Mouse (Mus musculus) MEL (cell line): ENCODE data around the gene Hist2h4. TPM values are rescaled to one million over a fixed set of nuclear protein-coding genes. Genes with fewer than 3 reads are reported as not detected.
"Not testable (repeated sequence)": the region's sequence is repeated elsewhere in the genome, so short reads cannot be mapped to it uniquely, and the experiment has no call there.

Experiments
- DNase-seq: peaks from one replicate; pipeline ENCODE4 v3.0.0; 2011; ENCODE audit warnings: low read depth, low spot score
- H3K27ac ChIP-seq: 2 replicates; pipeline ENCODE4 v1.5.1; 2012; ENCODE audit warnings: low read depth, mild to moderate bottlenecking, control low read depth, low read length, moderate library complexity; ENCODE audit not compliant: control insufficient read depth
- H3K27me3 ChIP-seq, 2 experiments: fragments of 150-350 bp in 1 of 2; sonication (generic) in 1 of 2; 2 replicates each; pipeline ENCODE4 v1.6.1; 2012; ENCODE audit warnings: low read length in 2 of 2, mild to moderate bottlenecking in 2 of 2, improper control_type of control experiment in 1 of 2, moderate library complexity in 1 of 2; ENCODE audit not compliant: insufficient read depth in 2 of 2, control insufficient read depth in 1 of 2
- H3K36me3 ChIP-seq, 2 experiments: 2 replicates each; pipeline ENCODE4 v1.6.1; 2012 to 2014; ENCODE audit warnings: low read length in 2 of 2, improper control_type of control experiment in 1 of 2, inconsistent platforms in 1 of 2, mild to moderate bottlenecking in 1 of 2; ENCODE audit not compliant: insufficient read depth in 2 of 2, control insufficient read depth in 1 of 2
- H3K4me1 ChIP-seq, 2 experiments: fragments of 150-350 bp in 1 of 2; sonication (generic) in 1 of 2; 2 replicates each; pipeline ENCODE4 v1.6.1; 2012; ENCODE audit warnings: low read length in 2 of 2, improper control_type of control experiment in 1 of 2, mild to moderate bottlenecking in 1 of 2; ENCODE audit not compliant: insufficient read depth in 2 of 2, control insufficient read depth in 1 of 2
- H3K4me3 ChIP-seq, 2 experiments: fragments of 150-350 bp in 1 of 2; sonication (generic) in 1 of 2; 2 replicates each; pipeline ENCODE4 v1.5.1; 2012; ENCODE audit warnings: low read depth in 2 of 2, low read length in 2 of 2, mild to moderate bottlenecking in 2 of 2, moderate library complexity in 2 of 2, control low read depth in 1 of 2, improper control_type of control experiment in 1 of 2; ENCODE audit not compliant: control insufficient read depth in 1 of 2, insufficient read depth in 1 of 2
- H3K79me2 ChIP-seq: 2 replicates; pipeline ENCODE4 v1.6.1; 2012; ENCODE audit warnings: mild to moderate bottlenecking, low read length, moderate library complexity; ENCODE audit not compliant: control insufficient read depth, poor library complexity, insufficient read depth
- H3K9ac ChIP-seq: 2 replicates; pipeline ENCODE4 v1.6.1; 2012; ENCODE audit warnings: low read depth, mild to moderate bottlenecking, control low read depth, low read length, moderate library complexity; ENCODE audit not compliant: control insufficient read depth, poor library complexity, severe bottlenecking
- H3K9me3 ChIP-seq: fragments of 150-350 bp; sonication (generic); replicated peaks from 2 replicates; pipeline ENCODE4 v1.6.1; 2012; ENCODE audit warnings: mild to moderate bottlenecking, low read length, improper control_type of control experiment, moderate library complexity; ENCODE audit not compliant: insufficient read depth
- CTCF ChIP-seq, 3 experiments: IDR thresholded peaks in 2 of 3; conservative IDR thresholded peaks in 1 of 3; 2 replicates each; pipeline ENCODE4 v1.5.1; 2011 to 2012; ENCODE audit warnings: low read length in 3 of 3, low read depth in 2 of 3, mild to moderate bottlenecking in 2 of 3, improper control_type of control experiment in 1 of 3, inconsistent platforms in 1 of 3, mixed read lengths in 1 of 3, moderate library complexity in 1 of 3; ENCODE audit not compliant: control insufficient read depth in 1 of 3, insufficient read depth in 1 of 3, poor library complexity in 1 of 3, severe bottlenecking in 1 of 3
- EP300 ChIP-seq, 2 experiments: IDR thresholded peaks; 2 replicates each; pipeline ENCODE4 v1.6.1; 2011; ENCODE audit warnings: improper control_type of control experiment in 2 of 2, low read length in 2 of 2, low read depth in 1 of 2, mild to moderate bottlenecking in 1 of 2
- HCFC1 ChIP-seq: IDR thresholded peaks from 2 replicates; pipeline ENCODE4 v1.6.1; 2012; ENCODE audit warnings: low read depth, mild to moderate bottlenecking, inconsistent platforms, low read length, improper control_type of control experiment, moderate library complexity
- POLR2AphosphoS5 ChIP-seq: IDR thresholded peaks from 2 replicates; pipeline ENCODE4 v1.6.1; 2012; ENCODE audit warnings: low read depth, borderline replicate concordance, mild to moderate bottlenecking, inconsistent platforms, low read length, moderate library complexity, mixed read lengths
- SMC3 ChIP-seq: IDR thresholded peaks from 2 replicates; pipeline ENCODE4 v1.6.1; 2011; ENCODE audit warnings: low read depth, low read length, improper control_type of control experiment
- polyA plus RNA-seq, 2 experiments: library from polyadenylated mRNA; stranded (reverse) in 1 of 2; unstranded in 1 of 2; fragments of >175 nt in 1 of 2; fragments of >200 nt in 1 of 2; gene quantifications; 2 replicates each; pipeline versions ENCODE4 v1.2.1 to v1.2.4; 2012; ENCODE audit warnings: low replicate concordance in 2 of 2, low read depth in 1 of 2; ENCODE audit not compliant: insufficient read length in 2 of 2, insufficient read depth in 1 of 2, missing spikeins in 1 of 2
- total RNA-seq: library from RNA; depleted of rRNA; stranded (reverse); fragments of 300-350 nt; gene quantifications from 2 replicates; pipeline ENCODE4 v1.2.3, GENCODE M21; 2012

Hist2h4 gene
- total and polyA plus RNA-seq, 3 experiments: 1.5 to 195 TPM; not detected in 1

DNA sequence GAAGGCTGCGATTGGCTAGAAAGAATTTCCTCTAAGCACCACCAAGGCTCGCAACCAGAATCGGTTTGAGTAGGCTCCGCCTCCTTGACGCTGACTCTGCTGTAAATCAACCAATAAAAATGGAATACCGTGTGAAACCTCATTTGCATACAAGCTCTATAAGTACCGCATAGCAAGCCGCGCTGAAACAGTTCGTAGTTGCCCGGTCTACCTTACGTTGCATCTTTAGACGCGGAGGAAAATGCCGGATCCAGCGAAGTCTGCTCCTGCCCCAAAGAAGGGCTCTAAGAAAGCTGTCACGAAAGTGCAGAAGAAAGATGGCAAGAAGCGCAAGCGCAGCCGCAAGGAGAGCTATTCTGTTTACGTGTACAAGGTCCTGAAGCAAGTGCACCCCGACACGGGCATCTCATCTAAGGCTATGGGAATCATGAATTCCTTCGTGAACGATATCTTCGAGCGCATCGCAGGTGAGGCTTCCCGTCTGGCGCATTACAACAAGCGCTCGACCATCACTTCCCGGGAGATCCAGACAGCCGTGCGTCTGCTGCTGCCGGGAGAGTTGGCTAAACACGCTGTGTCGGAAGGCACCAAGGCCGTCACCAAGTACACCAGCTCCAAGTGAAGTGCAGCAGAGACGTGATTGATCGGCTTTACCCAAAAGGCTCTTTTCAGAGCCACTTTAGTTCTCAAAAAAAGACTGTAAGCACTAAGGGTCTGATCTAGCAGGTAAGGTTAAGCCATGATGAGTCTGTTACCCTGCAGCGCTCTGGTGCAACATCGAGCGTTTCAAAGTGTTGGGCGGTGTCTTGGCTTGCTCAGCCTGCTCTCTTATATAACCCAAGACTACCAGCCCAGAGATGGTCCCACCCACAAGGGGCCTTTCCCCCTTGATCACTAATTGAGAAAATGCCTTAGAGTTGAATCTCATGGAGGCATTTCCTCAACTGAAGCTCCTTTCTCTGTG, 6.7 kb upstream of the Hist2h4 start, which contains the start of gene Hist2h2bb:
TSS of gene Hist2h2bb (plus strand) at position 242 of the 964 bp plus-strand sequence.
- Histone ChIP-seq H3K9ac (peak within 1 kb of the TSS; percentile 73), H3K4me1 (peaks cover 0 to 20% of the 10 kb centered on the region in 2 experiments; a peak in 2 of 4 replicates)
- DNase-seq: peak; percentile 100

GRCm38 (mm10) chr3:96268776-96269378, 5.8 kb upstream of the Hist2h4 start:
- H3K4me1 ChIP-seq: peaks cover 0 to 24% of the 10 kb centered on the region in 2 experiments; a peak in 2 of 4 replicates

More for the DNA sequence above, 6.7 kb upstream of the Hist2h4 start, which contains the start of gene Hist2h2bb:
- Histone ChIP-seq H3K27ac (peak within 1 kb of the TSS; percentile 96), H3K79me2 (peaks cover 3% of the 10 kb centered on the region; the same call in 1 of the 2 replicates), H3K9me3 (no peaks in the 10 kb centered on the region), H3K4me3 (peak within 1 kb of the TSS; percentile 7 to 56), H3K27me3 (no peaks in the 10 kb centered on the region), H3K36me3 (peaks cover 0 to 26% of the 10 kb centered on the region in 2 experiments; a peak in 2 of 4 replicates)
- TF ChIP-seq POLR2AphosphoS5 (peak; percentile 100), CTCF (IDR thresholded peaks at IDR 0.05 in 2 of 3, conservative IDR thresholded peaks at IDR 0.05 in 1 of 3; ENCODE audit: control insufficient read depth in 1 of 3, insufficient read depth in 1 of 3, low read depth in 2 of 3, low read length in 3 of 3, poor library complexity in 1 of 3, severe bottlenecking in 1 of 3) (0 out of 6 replicates have a peak, but pooled peaks of 1 of the 3 experiments have one; percentile 3), SMC3 (no peak), HCFC1 (no peak)

DNA sequence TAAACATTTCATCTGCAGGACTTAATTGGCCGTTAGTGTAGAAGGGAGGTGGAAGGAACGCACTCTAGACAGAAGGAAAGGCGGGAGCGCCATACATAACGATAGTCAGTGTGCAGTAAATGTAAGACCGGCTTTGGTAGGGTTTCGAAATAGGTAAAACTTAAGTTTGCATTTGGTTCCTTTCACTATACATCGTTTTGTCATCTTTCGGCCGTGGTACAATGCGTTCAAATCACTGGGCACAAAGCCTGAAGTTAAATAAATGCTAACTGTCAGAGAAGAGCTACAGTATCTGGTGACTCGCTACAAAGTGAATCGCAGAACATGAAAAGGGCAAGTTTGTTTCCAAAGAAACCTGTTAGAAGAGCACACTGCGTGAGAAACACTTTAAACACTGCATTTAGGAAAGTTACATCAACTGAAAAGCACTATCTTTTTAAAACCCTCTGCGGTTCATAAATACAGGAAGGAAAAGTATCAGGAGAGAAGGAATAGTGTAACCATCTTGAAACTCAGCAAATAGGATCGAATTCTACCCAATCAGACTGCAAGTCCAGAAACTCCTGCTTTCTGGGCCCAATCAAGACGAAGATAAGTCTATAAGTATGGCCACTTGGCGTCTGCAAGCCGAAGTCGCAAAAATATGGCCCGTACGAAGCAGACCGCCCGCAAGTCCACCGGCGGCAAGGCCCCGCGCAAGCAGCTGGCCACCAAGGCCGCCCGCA, 5.1 kb upstream of the Hist2h4 start, which contains the start of gene Hist2h3b:
TSS of gene Hist2h3b (plus strand) at position 604 of the 725 bp plus-strand sequence.
- H3K9ac ChIP-seq: peak within 1 kb of the TSS; percentile 73
- H3K9me3 ChIP-seq: no peaks in the 10 kb centered on the region
- peaks cover 0 to 31% of the 10 kb centered on the region in 2 experiments; a peak in 2 of 4 replicates for H3K36me3 ChIP-seq
- peaks cover 0 to 18% of the 10 kb centered on the region in 2 experiments; a peak in 2 of 4 replicates for H3K4me1 ChIP-seq
- TF ChIP-seq POLR2AphosphoS5: peak; percentile 94; the same call in 1 of the 2 replicates
- no peak for TF ChIP-seq EP300 (IDR thresholded peaks at IDR 0.05; ENCODE audit: low read depth in 1 of 2, low read length in 2 of 2)
- peak within 1 kb of the TSS; percentile 96 for H3K27ac ChIP-seq
- peak; percentile 99 for DNase-seq
- no peaks in the 10 kb centered on the region for H3K27me3 ChIP-seq
- peaks cover 8% of the 10 kb centered on the region; the same call in 1 of the 2 replicates for H3K79me2 ChIP-seq
- H3K4me3 ChIP-seq: peak within 1 kb of the TSS; percentile 56 to 57

More at GRCm38 (mm10) chr3:96268776-96269378, 5.8 kb upstream of the Hist2h4 start:
- Histone ChIP-seq H3K27ac (peak overlapping the region; percentile 96), H3K36me3 (peaks cover 0 to 31% of the 10 kb centered on the region in 2 experiments; a peak in 2 of 4 replicates), H3K4me3 (peak overlapping the region; percentile 7 to 56), H3K9ac (peak overlapping the region; percentile 73)
- not testable (repeated sequence) for H3K27me3 ChIP-seq, DNase-seq, H3K9me3 ChIP-seq, H3K79me2 ChIP-seq
- TF ChIP-seq POLR2AphosphoS5: peak; percentile 85; the same call in 1 of the 2 replicates
